Mouse (Mus musculus) embryo, embryonic 11 days (tissue): Measurements from ENCODE around the gene Gm15128.
"Not testable (repeated sequence)": the region's sequence is repeated elsewhere in the genome, so short reads cannot be mapped to it uniquely, and the experiment has no call there.

Experiments
- DNase-seq: peaks from one replicate; pipeline ENCODE4 v3.0.0-alpha.2; 2015

The Gm15128 gene

DNA sequence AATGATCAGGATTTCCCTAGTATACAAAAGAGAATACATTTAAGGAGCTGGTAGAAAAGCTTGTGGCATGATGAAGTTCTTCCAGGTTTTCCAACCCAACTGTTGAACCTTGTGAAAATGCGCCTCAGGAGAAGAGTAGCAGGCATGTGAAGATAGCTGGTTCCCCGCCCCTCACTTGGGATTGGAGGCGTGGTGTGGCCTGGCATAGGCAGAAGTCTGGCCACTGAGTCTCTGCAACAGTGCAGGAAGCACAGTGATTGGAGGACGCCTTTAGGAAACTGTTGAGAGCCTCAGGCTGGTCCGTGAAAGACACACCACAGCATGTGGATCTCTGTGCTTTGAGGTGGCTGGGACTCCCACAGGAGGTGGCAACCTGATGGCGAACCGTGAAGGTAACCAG is at the start of gene Gm15128:
Gm15128 (plus strand) TSS at position 301 of the 400 bp plus-strand sequence.
- DNase-seq = not testable (repeated sequence)
